Mouse (Mus musculus) liver, embryonic 14 days (tissue): ENCODE measurements around the gene Aftph. TPM values are rescaled to one million over a fixed set of nuclear protein-coding genes. Genes with fewer than 3 reads are reported as not detected.

Source experiments
- polyA plus RNA-seq: library from polyadenylated mRNA; depleted of rRNA; stranded (reverse); fragments of >200 nt; gene quantifications from 2 replicates; pipeline ENCODE4 v1.2.3, GENCODE M21; 2012; rRNA removed

The Aftph gene
- polyA plus RNA-seq = 15.3 and 17.4 TPM in 2 replicates

DNA sequence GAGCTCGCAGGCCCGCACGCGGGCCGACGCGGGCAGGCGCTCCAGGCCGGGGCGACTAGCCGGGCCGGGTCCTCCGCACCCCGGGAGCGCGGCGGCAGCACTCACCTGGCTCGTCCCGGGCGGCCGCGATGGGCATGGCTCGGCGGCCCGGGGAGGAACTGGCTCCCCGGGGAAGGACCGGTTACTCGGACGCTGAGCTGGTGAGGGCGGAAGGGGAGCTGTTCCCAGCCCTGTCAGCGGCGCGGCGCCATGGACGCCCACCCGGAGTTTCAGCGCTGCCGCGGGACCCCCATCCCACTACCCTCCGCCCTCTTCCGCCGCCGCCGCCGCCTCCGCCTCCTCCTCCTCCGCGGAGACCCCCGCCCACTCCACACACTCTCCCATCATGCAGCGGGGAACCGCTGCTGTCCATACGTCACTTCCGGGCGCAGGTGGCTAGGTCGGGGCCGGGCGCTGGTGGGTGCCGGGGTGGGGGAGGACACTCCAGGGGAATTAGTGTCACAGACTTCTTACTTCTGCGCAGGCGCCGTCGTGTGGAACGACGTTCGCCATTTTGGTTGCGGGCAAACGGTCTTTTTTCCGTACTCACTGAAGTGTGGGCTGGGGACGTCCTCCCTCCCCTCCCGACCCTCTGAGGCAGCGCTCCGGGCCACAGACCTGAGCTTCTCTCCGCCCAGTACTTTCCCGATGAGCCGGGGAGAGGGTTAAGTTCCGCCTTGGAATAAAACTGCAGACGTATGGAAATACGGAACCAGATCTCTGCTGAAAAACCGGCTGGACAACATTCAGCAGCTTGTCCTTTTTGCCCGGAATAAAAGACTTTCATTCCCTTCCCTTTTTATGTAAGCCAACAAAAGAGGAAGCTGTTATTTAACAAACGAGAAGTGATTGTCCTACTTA, at the start of gene Aftph:
Gene Aftph (minus strand): TSS at position 389 of the 900 bp plus-strand sequence.

Other genes with a start within 250 kb of the Aftph start
- gene Sertad2, start 198.3 kb downstream of the Aftph start, polyA plus RNA-seq = 10.6 and 12.5 TPM in 2 replicates
- 3.1 and 3.4 TPM in 2 replicates for gene Lgalsl, start 89.5 kb upstream of the Aftph start, polyA plus RNA-seq